Mouse (Mus musculus): ENCODE data around the gene Cd164l2. TPM values are rescaled to one million over a fixed set of nuclear protein-coding genes. Genes with fewer than 3 reads are reported as not detected.

Cd164l2 gene
- polyA plus RNA-seq, 1 experiment, result 0.74 TPM

- TF ChIP-seq CTCF (IDR thresholded peaks at IDR 0.05; ENCODE audit: borderline replicate concordance, extremely low read depth, insufficient read depth, insufficient read length), result no peak
- TF ChIP-seq POLR2A (IDR thresholded peaks at IDR 0.05; ENCODE audit: borderline replicate concordance, extremely low read depth, insufficient read depth, insufficient read length, poor library complexity, severe bottlenecking), result no peak
- DNase-seq (ENCODE audit: low read depth), result no peak
Measured at GRCm38 (mm10) chr4:133261641-133262374, 49.9 kb downstream of the Cd164l2 start.

GRCm38 (mm10) chr4:133262375-133262765 lies 50.4 kb downstream of the Cd164l2 start:
- no peak for TF ChIP-seq CTCF (IDR thresholded peaks at IDR 0.05; ENCODE audit: borderline replicate concordance, extremely low read depth, insufficient read depth, insufficient read length)
- TF ChIP-seq POLR2A (IDR thresholded peaks at IDR 0.05; ENCODE audit: borderline replicate concordance, extremely low read depth, insufficient read depth, insufficient read length, poor library complexity, severe bottlenecking), result no peak
- DNase-seq (ENCODE audit: low read depth), result no peak

GRCm38 (mm10) chr4:133262882-133263281 lies 51.0 kb downstream of the Cd164l2 start, which contains the start of gene Sytl1:
Gene Sytl1, minus strand, starts transcription at chr4:133263113.
- TF ChIP-seq CTCF (IDR thresholded peaks at IDR 0.05; ENCODE audit: borderline replicate concordance, extremely low read depth, insufficient read depth, insufficient read length) (no peak), POLR2A (IDR thresholded peaks at IDR 0.05; ENCODE audit: borderline replicate concordance, extremely low read depth, insufficient read depth, insufficient read length, poor library complexity, severe bottlenecking) (no peak)
- DNase-seq (ENCODE audit: low read depth), result no peak

GRCm38 (mm10) chr4:133263756-133264155 lies 51.8 kb downstream of the Cd164l2 start:
- DNase-seq (ENCODE audit: low read depth), result no peak
- TF ChIP-seq CTCF (IDR thresholded peaks at IDR 0.05; ENCODE audit: borderline replicate concordance, extremely low read depth, insufficient read depth, insufficient read length) (no peak), POLR2A (IDR thresholded peaks at IDR 0.05; ENCODE audit: borderline replicate concordance, extremely low read depth, insufficient read depth, insufficient read length, poor library complexity, severe bottlenecking) (no peak)

- no peak for TF ChIP-seq CTCF (IDR thresholded peaks at IDR 0.05; ENCODE audit: borderline replicate concordance, extremely low read depth, insufficient read depth, insufficient read length)
- DNase-seq (ENCODE audit: low read depth), result no peak
Measured at GRCm38 (mm10) chr4:133264559-133264958, 52.6 kb downstream of the Cd164l2 start.

- no peak for DNase-seq (ENCODE audit: low read depth)
- TF ChIP-seq CTCF (IDR thresholded peaks at IDR 0.05; ENCODE audit: borderline replicate concordance, extremely low read depth, insufficient read depth, insufficient read length), result no peak
- no peak for TF ChIP-seq POLR2A (IDR thresholded peaks at IDR 0.05; ENCODE audit: borderline replicate concordance, extremely low read depth, insufficient read depth, insufficient read length, poor library complexity, severe bottlenecking)
Measured at GRCm38 (mm10) chr4:133265297-133265696, 53.4 kb downstream of the Cd164l2 start.

GRCm38 (mm10) chr4:133265759-133266158 lies 53.8 kb downstream of the Cd164l2 start:
- TF ChIP-seq CTCF (IDR thresholded peaks at IDR 0.05; ENCODE audit: borderline replicate concordance, extremely low read depth, insufficient read depth, insufficient read length) (no peak), POLR2A (IDR thresholded peaks at IDR 0.05; ENCODE audit: borderline replicate concordance, extremely low read depth, insufficient read depth, insufficient read length, poor library complexity, severe bottlenecking) (no peak)
- no peak for DNase-seq (ENCODE audit: low read depth)

GRCm38 (mm10) chr4:133266248-133266880 lies 54.4 kb downstream of the Cd164l2 start:
- TF ChIP-seq POLR2A (IDR thresholded peaks at IDR 0.05; ENCODE audit: borderline replicate concordance, extremely low read depth, insufficient read depth, insufficient read length, poor library complexity, severe bottlenecking) (no peak), CTCF (IDR thresholded peaks at IDR 0.05; ENCODE audit: borderline replicate concordance, extremely low read depth, insufficient read depth, insufficient read length) (no peak)

GRCm38 (mm10) chr4:133268931-133269330 lies 57.0 kb downstream of the Cd164l2 start:
- DNase-seq (ENCODE audit: low read depth), result no peak
- TF ChIP-seq CTCF (IDR thresholded peaks at IDR 0.05; ENCODE audit: borderline replicate concordance, extremely low read depth, insufficient read depth, insufficient read length) (no peak), POLR2A (IDR thresholded peaks at IDR 0.05; ENCODE audit: borderline replicate concordance, extremely low read depth, insufficient read depth, insufficient read length, poor library complexity, severe bottlenecking) (no peak)

More at GRCm38 (mm10) chr4:133266248-133266880, 54.4 kb downstream of the Cd164l2 start:
- DNase-seq (ENCODE audit: low read depth), result no peak

GRCm38 (mm10) chr4:133269596-133269995 lies 57.7 kb downstream of the Cd164l2 start:
- TF ChIP-seq CTCF (IDR thresholded peaks at IDR 0.05; ENCODE audit: borderline replicate concordance, extremely low read depth, insufficient read depth, insufficient read length) (no peak), POLR2A (IDR thresholded peaks at IDR 0.05; ENCODE audit: borderline replicate concordance, extremely low read depth, insufficient read depth, insufficient read length, poor library complexity, severe bottlenecking) (no peak)
- DNase-seq (ENCODE audit: low read depth), result no peak

GRCm38 (mm10) chr4:133270929-133271328 lies 59.0 kb downstream of the Cd164l2 start:
- DNase-seq (ENCODE audit: low read depth), result no peak
- TF ChIP-seq CTCF (IDR thresholded peaks at IDR 0.05; ENCODE audit: borderline replicate concordance, extremely low read depth, insufficient read depth, insufficient read length) (no peak), POLR2A (IDR thresholded peaks at IDR 0.05; ENCODE audit: borderline replicate concordance, extremely low read depth, insufficient read depth, insufficient read length, poor library complexity, severe bottlenecking) (no peak)

Other genes with a start within 250 kb of the Cd164l2 start
- 0.09 and 0.15 TPM in 2 replicates for gene Fgr, start 238.0 kb upstream of the Cd164l2 start, polyA plus RNA-seq (2012; rRNA removed)
- gene Ahdc1, start 200.9 kb upstream of the Cd164l2 start, polyA plus RNA-seq (2012; rRNA removed), result 20.9 and 43.2 TPM in 2 replicates
- gene Wasf2, start 81.6 kb upstream of the Cd164l2 start, polyA plus RNA-seq (2012; rRNA removed), result 19.0 and 25.5 TPM in 2 replicates
- gene Gpr3, start 405 bp downstream of the Cd164l2 start, polyA plus RNA-seq (2012; rRNA removed), result 2.7 and 3.1 TPM in 2 replicates
- gene Map3k6, start 28.7 kb downstream of the Cd164l2 start, polyA plus RNA-seq (2012; rRNA removed), result 2.1 and 2.4 TPM in 2 replicates
- gene Sytl1, start 51.0 kb downstream of the Cd164l2 start, polyA plus RNA-seq (2012; rRNA removed), result 1.5 and 2.6 TPM in 2 replicates
- gene Tmem222, start 65.7 kb downstream of the Cd164l2 start, polyA plus RNA-seq (2012; rRNA removed), result 120 and 154 TPM in 2 replicates
- gene Wdtc1, start 141.3 kb downstream of the Cd164l2 start, polyA plus RNA-seq (2012; rRNA removed), result 38.6 and 49.6 TPM in 2 replicates
- 23.4 and 33.1 TPM in 2 replicates for gene Slc9a1, start 157.6 kb downstream of the Cd164l2 start, polyA plus RNA-seq (2012; rRNA removed)